Mouse (Mus musculus) neural tube, embryonic 15.5 days (tissue): Measurements from ENCODE around the gene Gm10322. TPM values are rescaled to one million over a fixed set of nuclear protein-coding genes. Genes with fewer than 3 reads are reported as not detected.

Experiments
- ATAC-seq: fragments of 200-750 bp; cut with Nextera tagmentation; 2 replicates; pipeline ENCODE4 v1.8.0; 2017; ENCODE audit warnings: mild to moderate bottlenecking, moderate TSS enrichment, moderate library complexity; ENCODE audit not compliant: low FRiP score
- H3K27ac ChIP-seq: fragments of 300-500 bp; sonication (generic); replicated peaks from 2 replicates; pipeline ENCODE4 v1.5.1; 2015; ENCODE audit warnings: mild to moderate bottlenecking, inconsistent platforms
- H3K27me3 ChIP-seq: fragments of 300-500 bp; sonication (generic); replicated peaks from 2 replicates; pipeline ENCODE4 v1.6.1; 2015; ENCODE audit warnings: inconsistent platforms
- H3K36me3 ChIP-seq: fragments of 300-500 bp; sonication (generic); 2 replicates; pipeline ENCODE4 v1.6.1; 2015; ENCODE audit warnings: inconsistent platforms
- H3K4me1 ChIP-seq: fragments of 300-500 bp; sonication (generic); 2 replicates; pipeline ENCODE4 v1.6.1; 2015; ENCODE audit warnings: inconsistent platforms
- H3K4me2 ChIP-seq: fragments of 300-500 bp; sonication (generic); 2 replicates; pipeline ENCODE4 v1.6.1; 2015; ENCODE audit warnings: inconsistent platforms, mild to moderate bottlenecking, moderate library complexity
- H3K4me3 ChIP-seq: fragments of 300-500 bp; sonication (generic); replicated peaks from 2 replicates; pipeline ENCODE4 v1.5.1; 2015; ENCODE audit warnings: mild to moderate bottlenecking, inconsistent platforms
- H3K9ac ChIP-seq: fragments of 300-500 bp; sonication (generic); replicated peaks from 2 replicates; pipeline ENCODE4 v1.6.1; 2015; ENCODE audit warnings: mild to moderate bottlenecking, inconsistent platforms
- H3K9me3 ChIP-seq: fragments of 300-500 bp; sonication (generic); replicated peaks from 2 replicates; pipeline ENCODE4 v1.6.1; 2016; ENCODE audit warnings: inconsistent platforms
- WGBS: fragments of 180-500 bp; shearing (Covaris S2); methylation state at CpG from one replicate; pipeline ENCODE4 v1.1.7; 2015; ENCODE audit warnings: mixed read lengths; 5-methylcytosine and 5-hydroxymethylcytosine counted together
- polyA plus RNA-seq: library from polyadenylated mRNA; unstranded; fragments of >200 nt; fragmentation: Nextera tagmentation; extraction: Ambion mirVana; gene quantifications from 2 replicates; pipeline ENCODE4 v1.2.1, GENCODE M21; 2015

The Gm10322 gene
- polyA plus RNA-seq, 1 experiment from 2014 or later, result not detected

DNA sequence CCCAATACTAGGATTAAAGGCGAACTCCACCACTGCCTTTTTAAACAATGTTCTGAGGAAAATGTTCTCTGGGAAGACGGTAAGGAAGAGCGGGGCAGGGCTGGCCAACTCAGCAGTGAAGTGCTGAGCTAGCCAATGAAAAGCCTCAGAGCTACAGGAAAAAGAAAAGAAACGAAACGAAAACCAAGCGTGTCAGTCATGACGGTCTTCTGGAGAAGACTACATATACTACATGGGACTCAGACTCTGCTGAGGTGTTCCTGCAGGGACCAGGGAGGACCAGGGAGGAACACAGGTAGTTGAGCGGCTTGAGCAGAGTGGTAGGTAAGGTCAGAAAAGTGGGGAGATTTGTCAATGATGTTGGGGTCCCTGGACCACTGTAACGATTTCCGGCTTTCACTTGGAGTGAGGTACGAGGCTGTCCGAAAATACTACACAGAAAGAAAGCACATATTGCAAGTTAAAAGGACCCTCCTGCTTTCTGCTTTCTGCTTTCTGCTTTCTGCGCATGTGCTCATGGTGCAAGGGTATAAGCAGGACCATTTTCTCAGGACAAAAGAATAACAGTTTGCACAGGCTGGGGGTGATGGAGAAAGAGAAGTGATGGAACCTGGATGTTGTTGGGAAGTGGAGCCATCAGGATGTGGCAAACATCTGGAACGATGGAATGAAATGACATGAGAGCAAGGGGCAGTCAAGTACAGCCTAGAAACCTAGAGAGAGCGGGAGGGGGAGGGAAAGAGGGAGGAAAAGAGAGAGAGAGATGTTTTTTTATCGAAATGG is 21.1 kb downstream of the Gm10322 start:
- ATAC-seq, result no peak

DNA sequence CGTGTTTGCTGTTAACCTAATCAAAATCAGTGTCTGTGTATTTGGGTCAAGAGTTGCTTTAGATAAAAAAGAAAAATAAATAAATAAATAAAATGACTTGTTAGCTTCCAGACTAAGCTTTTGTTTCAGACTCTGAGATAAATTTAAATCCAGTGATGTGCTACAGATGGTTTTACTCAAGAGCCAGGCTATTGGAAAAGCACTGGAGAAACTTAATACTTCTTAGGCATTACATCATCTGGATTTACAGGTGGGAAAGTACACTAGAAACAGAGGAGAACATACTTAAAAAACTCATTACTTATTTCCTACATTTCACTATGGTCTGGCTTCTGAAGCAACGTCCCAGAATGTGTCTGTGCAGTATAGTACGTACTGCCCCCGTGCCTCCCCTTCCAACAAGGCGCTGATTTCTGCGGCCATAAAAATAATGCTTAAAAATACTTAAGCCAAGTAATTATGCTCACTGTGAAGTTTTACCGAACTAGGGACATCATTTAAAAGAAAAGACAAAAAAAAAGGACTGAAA is 21.8 kb downstream of the Gm10322 start:
- H3K36me3 ChIP-seq, result no peaks in the 10 kb centered on the region
- H3K4me1 ChIP-seq, result no peaks in the 10 kb centered on the region
- H3K27me3 ChIP-seq, result no peaks in the 10 kb centered on the region
- WGBS, result 82% methylated on average over 7 of the region's 7 CpGs
- no peak overlapping the region for H3K4me2 ChIP-seq
- H3K9ac ChIP-seq, result no peak overlapping the region
- ATAC-seq, result no peak
- H3K4me3 ChIP-seq, result no peak overlapping the region
- H3K27ac ChIP-seq, result no peak overlapping the region
- H3K9me3 ChIP-seq, result no peaks in the 10 kb centered on the region

More for the DNA sequence above, 21.1 kb downstream of the Gm10322 start:
- Histone ChIP-seq H3K4me2 (no peak overlapping the region), H3K27ac (no peak overlapping the region), H3K9me3 (no peaks in the 10 kb centered on the region), H3K4me3 (no peak overlapping the region), H3K36me3 (no peaks in the 10 kb centered on the region), H3K9ac (no peak overlapping the region), H3K4me1 (no peaks in the 10 kb centered on the region), H3K27me3 (no peaks in the 10 kb centered on the region)
- WGBS, result 89% methylated on average over 16 of the region's 16 CpGs

DNA sequence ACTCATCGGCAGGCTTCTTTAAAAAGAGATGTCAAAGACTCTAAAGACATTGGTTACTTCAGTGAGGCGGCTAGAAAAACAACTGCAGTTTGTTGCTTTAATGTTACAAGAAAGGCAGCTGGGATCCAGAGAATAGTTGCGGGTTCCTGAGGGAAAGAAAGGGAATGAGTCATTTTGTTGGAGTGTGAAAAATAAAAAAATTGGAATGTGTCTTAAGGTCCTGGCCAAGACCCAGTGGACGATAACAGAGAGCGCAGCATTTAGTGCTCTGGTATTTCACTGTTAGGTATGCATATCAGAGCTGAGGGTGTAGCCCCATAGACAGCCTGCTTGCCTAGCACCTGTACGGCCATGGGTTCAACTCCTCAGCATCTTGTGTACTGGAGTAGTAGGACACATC is 22.7 kb downstream of the Gm10322 start:
- no peaks in the 10 kb centered on the region for H3K36me3 ChIP-seq
- H3K27ac ChIP-seq, result no peak overlapping the region
- H3K9me3 ChIP-seq, result no peaks in the 10 kb centered on the region
- no peaks in the 10 kb centered on the region for H3K27me3 ChIP-seq
- ATAC-seq, result no peak
- whole genome bisulfite sequencing, result 89% methylated on average over 6 of the region's 6 CpGs
- H3K4me2 ChIP-seq, result no peak overlapping the region
- H3K4me1 ChIP-seq, result no peaks in the 10 kb centered on the region
- H3K4me3 ChIP-seq, result no peak overlapping the region
- no peak overlapping the region for H3K9ac ChIP-seq

DNA sequence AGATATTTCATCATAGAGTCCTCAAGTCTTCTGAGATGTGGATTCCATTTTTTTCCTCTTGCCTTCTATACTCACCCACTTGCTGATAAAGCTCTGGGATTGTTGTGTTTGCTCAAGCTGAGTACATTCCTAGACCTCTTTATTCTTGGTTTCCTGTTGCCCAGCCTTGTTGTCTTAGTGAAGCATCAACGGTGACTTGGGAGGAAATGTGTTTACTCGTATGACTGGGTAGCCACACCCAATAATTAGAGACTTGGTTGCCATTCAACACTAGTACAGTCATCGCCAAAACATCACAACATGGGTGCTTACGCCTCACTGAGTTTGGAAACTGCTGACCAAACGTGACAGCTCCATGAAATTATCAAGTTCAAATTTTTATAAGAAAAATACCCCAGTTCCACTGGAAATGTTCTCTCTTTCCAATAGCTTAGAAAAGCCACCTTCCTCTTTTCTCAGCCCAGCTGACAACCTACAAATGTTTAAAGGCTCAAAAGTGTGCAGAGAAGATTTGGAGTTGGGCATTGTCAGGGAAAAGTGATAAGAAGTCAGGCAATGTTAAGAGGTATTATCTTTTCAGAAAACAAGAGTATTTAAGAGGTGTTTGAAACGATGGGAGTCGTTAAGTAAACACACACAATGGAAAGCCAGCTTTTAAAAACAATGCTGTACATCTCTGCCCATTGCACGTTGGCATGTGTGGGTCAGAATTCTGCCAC is 27.0 kb downstream of the Gm10322 start:
- Histone ChIP-seq H3K27me3 (no peaks in the 10 kb centered on the region), H3K9me3 (no peaks in the 10 kb centered on the region), H3K4me2 (no peak overlapping the region), H3K36me3 (no peaks in the 10 kb centered on the region), H3K9ac (no peak overlapping the region), H3K27ac (no peak overlapping the region), H3K4me3 (no peak overlapping the region), H3K4me1 (no peaks in the 10 kb centered on the region)
- WGBS, result 80% methylated on average over 8 of the region's 8 CpGs
- ATAC-seq, result no peak

DNA sequence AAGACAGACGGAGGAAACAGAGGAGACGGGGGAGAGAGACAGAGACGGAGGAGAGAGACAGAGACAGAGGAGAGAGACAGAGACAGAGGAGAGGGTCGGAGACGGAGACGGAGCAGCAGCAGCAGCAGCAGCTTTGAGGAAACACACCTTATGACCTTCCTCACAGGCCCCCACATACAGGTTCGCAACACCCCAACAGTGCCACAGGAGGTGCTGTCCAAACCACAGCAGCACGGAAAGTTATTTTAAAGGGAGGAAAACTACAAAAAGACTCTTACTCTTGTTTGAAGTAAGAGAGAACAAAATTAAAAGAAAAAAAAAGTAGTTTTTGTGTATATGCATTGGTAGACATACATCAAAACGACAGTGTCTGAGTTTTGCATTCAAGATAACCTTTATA is 27.8 kb downstream of the Gm10322 start:
- 83% methylated on average over 9 of the region's 9 CpGs for WGBS
- H3K27me3 ChIP-seq, result no peaks in the 10 kb centered on the region
- no peaks in the 10 kb centered on the region for H3K9me3 ChIP-seq
- H3K4me2 ChIP-seq, result no peak overlapping the region
- no peak overlapping the region for H3K4me3 ChIP-seq
- H3K9ac ChIP-seq, result no peak overlapping the region
- no peak for ATAC-seq
- no peak overlapping the region for H3K27ac ChIP-seq
- no peaks in the 10 kb centered on the region for H3K36me3 ChIP-seq
- H3K4me1 ChIP-seq, result no peaks in the 10 kb centered on the region

DNA sequence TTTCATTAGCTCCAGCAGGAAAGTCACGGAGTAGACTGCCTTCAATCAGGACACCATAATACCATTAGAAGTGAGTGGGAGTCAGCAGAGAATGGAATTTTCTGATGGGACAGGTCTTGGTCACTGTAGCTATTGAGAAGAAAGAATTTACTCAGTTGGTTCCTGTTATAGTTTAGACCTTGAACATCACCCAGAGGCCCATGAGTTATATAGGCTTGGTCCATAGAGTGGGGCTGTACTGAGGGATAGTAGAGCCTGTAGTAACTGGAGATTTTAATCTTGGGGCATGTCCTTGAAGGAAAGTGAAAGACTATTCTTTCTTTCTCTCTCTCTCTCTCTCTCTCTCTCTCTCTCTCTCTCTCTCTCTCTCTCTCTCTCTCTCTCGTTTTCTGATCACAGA is 28.8 kb downstream of the Gm10322 start:
- no peak overlapping the region for H3K4me2 ChIP-seq
- H3K27me3 ChIP-seq, result no peaks in the 10 kb centered on the region
- 0 out of 2 replicates have a peak, but pooled peaks cover under 1% of the 10 kb centered on the region for H3K9me3 ChIP-seq
- ATAC-seq, result no peak
- no peaks in the 10 kb centered on the region for H3K4me1 ChIP-seq
- no peaks in the 10 kb centered on the region for H3K36me3 ChIP-seq
- no peak overlapping the region for H3K4me3 ChIP-seq
- no peak overlapping the region for H3K9ac ChIP-seq
- 73% methylated on average over 2 of the region's 2 CpGs for WGBS
- H3K27ac ChIP-seq, result no peak overlapping the region

DNA sequence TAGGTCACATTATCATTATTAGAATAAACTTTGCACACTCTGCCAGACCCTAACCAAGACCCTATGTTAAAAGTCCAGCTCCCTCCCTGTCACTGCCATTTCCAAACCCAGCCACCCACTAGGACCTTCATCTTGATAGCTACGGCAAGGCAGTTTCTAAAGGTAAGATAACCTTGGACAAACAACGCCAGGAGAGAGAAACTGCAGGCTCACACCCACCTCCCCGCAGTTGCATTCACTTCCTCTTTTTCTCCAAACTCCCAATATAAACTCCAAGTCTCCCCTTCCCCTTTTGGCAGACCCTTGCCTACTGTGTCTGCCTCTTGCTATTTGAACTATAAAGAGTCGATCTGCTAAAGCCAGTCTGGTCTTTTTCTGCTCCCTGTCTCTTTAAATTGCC is 29.3 kb downstream of the Gm10322 start:
- no peak for ATAC-seq
- Histone ChIP-seq H3K9ac (no peak overlapping the region), H3K4me1 (no peaks in the 10 kb centered on the region), H3K4me2 (no peak overlapping the region), H3K27ac (no peak overlapping the region), H3K9me3 (0 out of 2 replicates have a peak, but pooled peaks cover 5% of the 10 kb centered on the region), H3K36me3 (no peaks in the 10 kb centered on the region), H3K27me3 (no peaks in the 10 kb centered on the region), H3K4me3 (no peak overlapping the region)
- 81% methylated on average over 4 of the region's 4 CpGs for WGBS

DNA sequence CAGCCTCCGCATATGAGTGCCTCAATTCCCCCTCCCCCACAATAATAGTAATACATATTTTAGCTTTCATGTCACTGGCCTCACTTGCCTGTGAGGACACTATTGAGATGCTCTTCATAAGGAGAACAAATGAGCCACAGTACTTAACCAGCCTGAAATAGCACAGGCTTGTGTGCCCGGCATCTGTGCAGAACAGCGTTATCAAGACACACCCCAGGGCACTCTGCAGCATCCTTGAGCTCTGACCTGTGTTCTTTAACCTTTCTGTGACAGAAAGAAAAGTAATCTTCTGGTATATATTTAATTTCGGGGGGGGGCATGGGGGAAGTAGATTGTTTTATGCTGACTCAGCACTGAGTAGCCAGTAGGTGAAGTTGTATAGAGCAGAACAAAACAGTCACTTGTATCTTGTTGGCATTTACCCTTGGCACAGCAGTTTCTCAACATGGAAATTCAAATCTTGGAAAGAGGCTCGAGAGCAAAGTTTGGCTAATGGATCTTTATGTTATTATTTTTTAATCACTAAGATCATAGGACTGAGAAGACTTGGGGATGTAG is 31.0 kb downstream of the Gm10322 start:
- WGBS, result 90% methylated on average over 5 of the region's 5 CpGs
- H3K9ac ChIP-seq, result no peak overlapping the region
- H3K9me3 ChIP-seq, result 0 out of 2 replicates have a peak, but pooled peaks cover 7% of the 10 kb centered on the region
- H3K4me2 ChIP-seq, result no peak overlapping the region
- H3K27me3 ChIP-seq, result no peaks in the 10 kb centered on the region
- H3K4me1 ChIP-seq, result no peaks in the 10 kb centered on the region
- no peak overlapping the region for H3K27ac ChIP-seq
- no peak for ATAC-seq
- H3K4me3 ChIP-seq, result no peak overlapping the region
- H3K36me3 ChIP-seq, result no peaks in the 10 kb centered on the region

DNA sequence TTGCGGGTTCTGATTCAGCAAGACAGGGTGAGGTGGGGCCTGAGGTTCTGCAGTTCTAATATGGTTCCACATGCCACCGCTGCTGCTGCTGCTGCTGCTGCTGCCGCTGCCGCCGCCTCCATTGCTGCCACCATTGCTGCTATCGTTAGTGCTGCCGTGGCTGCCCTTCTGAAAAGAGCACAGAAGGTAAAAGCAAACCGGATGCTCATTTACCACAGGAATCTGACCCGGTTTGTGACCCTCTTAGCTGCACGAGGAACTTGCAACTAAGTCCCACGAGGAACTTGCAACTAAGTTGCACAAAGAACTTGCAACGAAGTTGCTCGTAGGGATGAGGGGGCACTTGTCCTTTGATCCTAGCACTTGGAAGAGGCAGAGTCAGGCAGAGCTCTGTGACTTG is 40.9 kb downstream of the Gm10322 start:
- no peak for ATAC-seq
- Histone ChIP-seq H3K4me3 (no peak overlapping the region), H3K9me3 (no peaks in the 10 kb centered on the region), H3K36me3 (no peaks in the 10 kb centered on the region), H3K4me1 (no peaks in the 10 kb centered on the region), H3K27me3 (no peaks in the 10 kb centered on the region), H3K9ac (no peak overlapping the region), H3K4me2 (no peak overlapping the region), H3K27ac (no peak overlapping the region)
- WGBS, result 86% methylated on average over 13 of the region's 13 CpGs

DNA sequence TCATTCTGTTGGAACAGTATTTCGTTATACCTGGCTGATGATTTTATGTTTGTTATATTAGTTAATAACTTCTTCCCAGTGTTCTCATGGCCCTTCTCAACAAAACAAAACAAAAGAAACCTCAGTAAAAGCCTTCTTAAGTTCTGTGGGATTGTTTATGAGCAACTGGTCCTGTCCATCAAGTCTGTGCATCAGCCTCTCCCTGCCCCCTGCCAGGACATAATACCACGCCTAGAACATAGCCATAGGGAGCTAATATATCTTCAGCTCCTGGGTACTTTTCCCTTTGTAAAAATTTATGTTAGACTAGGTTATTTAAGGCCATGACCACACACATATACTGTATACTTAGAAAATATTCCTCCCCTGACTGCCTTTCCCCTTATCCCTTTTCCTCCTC is 48.9 kb downstream of the Gm10322 start:
- Histone ChIP-seq H3K4me2 (no peak overlapping the region), H3K27ac (no peak overlapping the region), H3K4me3 (no peak overlapping the region), H3K9ac (no peak overlapping the region), H3K36me3 (no peaks in the 10 kb centered on the region), H3K9me3 (no peaks in the 10 kb centered on the region), H3K27me3 (no peaks in the 10 kb centered on the region), H3K4me1 (0 out of 2 replicates have a peak, but pooled peaks cover 4% of the 10 kb centered on the region)
- WGBS, result 70% methylated on average over 2 of the region's 2 CpGs
- no peak for ATAC-seq

DNA sequence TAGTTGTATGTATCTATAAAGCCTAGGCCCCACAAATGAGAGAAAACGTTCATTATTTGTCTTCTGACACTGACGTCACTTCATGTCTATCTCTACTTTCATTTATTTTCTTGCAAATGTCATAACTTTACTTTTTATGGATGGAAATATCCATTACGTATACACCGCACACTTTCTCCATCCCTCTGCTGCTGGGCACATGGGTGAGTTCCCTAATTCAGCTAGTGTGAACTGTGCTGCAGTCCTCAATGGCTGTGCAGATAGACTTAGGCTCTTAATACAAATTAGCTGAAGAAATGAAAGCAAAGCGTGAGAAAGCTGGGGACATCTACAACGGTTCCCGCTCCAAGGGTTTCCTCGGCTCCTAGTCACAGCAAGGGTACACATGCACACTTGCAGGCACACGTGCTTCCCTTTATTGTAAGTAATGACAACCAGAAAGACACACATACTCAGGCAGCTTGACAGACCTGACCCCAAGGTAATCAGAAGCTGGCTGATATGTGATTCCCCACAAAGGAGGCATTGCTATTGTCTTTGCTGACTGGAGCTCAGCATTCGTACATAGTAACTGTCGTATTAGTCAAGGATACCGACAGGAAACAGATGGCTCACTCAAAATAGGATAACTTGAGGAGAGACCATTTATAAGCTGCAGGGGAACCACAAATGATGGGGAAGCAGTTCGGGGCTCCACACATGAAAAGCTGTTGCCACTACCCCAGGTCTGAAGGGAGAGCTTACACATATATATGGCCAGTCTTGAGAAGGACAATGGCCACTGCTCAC is 49.8 kb downstream of the Gm10322 start:
- Histone ChIP-seq H3K36me3 (no peaks in the 10 kb centered on the region), H3K9ac (no peak overlapping the region), H3K9me3 (no peaks in the 10 kb centered on the region), H3K4me1 (0 out of 2 replicates have a peak, but pooled peaks cover 4% of the 10 kb centered on the region), H3K27me3 (no peaks in the 10 kb centered on the region), H3K4me2 (no peak overlapping the region), H3K27ac (no peak overlapping the region), H3K4me3 (no peak overlapping the region)
- 75% methylated on average over 13 of the region's 13 CpGs for WGBS
- no peak for ATAC-seq
